Mouse (Mus musculus): Measurements from ENCODE around the gene Mapt. TPM values are rescaled to one million over a fixed set of nuclear protein-coding genes. Genes with fewer than 3 reads are reported as not detected.
A peak's percentile ranks its signal among the peaks of the same experiment; 100 is the strongest.

The Mapt gene
- polyA plus RNA-seq, 1 experiment = 29.1 TPM

DNA sequence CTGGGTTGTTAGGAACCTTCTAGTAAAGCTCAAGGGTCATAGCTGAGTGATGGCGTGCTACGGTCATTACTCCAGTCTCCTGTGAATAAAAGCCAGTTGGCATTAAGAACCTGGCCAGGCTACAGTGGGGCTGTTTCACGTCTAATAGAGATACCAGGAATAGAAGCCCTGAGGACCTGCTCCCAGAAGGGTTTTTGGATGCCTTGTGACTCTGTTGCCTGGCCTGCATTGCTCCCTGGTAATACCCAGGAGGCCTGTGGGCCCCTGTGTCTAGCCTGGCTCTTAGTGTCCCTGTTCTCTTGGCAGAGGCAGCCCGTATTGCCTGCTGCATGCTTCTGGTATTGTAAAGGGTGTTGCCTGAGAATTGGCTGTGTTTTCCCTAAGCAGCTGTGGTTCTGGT lies 75.9 kb downstream of the Mapt start:
- Histone ChIP-seq H3K4me1 (ENCODE audit: control insufficient read depth, insufficient read depth, insufficient read length, low read length) (peaks cover 3% of the 10 kb centered on the region; the same call in 1 of the 2 replicates), H3K27ac (replicated peaks; ENCODE audit: low read depth, low read length) (peak overlapping the region; percentile 71), H3K4me3 (ENCODE audit: insufficient read depth, low read depth, low read length) (no peak overlapping the region)

DNA sequence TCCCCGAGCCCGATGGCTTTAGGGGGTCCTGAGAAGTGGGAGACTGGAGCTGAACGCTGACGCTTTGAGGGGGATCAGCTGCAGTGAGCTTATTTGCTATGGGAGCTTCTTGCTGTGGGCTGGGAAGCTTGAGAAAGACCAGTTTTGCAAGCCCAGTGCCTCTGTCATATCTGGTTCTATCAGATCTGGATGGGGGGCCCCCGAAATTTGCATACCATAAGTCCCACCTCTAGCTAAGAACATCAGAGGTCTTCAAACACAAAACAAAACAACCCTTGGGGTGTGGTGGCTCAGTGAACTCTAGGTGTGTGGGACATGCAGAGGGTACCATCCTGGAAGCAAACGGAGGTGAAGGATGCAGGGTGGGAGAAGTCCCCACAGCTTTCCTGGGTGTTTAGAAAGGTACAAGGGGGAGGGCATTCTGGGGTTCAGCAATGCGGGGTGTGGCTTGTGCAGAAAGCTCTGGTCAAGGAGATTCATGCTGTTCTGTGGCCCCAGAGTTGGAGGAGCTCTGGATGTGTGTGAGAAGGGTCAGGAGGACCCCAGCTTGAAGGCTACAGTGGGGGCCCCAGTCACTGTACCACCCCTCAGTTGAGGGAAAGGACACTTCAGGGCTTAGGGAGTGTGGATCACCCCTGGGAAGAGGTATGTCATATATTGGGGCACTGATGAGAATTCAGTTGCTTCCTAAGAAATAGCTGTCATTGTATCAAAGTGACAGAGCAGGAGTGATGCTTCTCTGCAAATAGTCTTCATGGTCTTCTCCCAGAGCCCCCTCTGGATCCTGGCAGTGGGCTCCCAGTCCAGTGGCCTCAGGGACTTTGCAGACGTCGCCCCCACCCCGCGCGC lies 78.4 kb downstream of the Mapt start:
- no peak overlapping the region for H3K27ac ChIP-seq (replicated peaks; ENCODE audit: low read depth, low read length)
- H3K4me3 ChIP-seq (ENCODE audit: insufficient read depth, low read depth, low read length) = no peak overlapping the region
- peaks cover 3% of the 10 kb centered on the region; the same call in 1 of the 2 replicates for H3K4me1 ChIP-seq (ENCODE audit: control insufficient read depth, insufficient read depth, insufficient read length, low read length)

DNA sequence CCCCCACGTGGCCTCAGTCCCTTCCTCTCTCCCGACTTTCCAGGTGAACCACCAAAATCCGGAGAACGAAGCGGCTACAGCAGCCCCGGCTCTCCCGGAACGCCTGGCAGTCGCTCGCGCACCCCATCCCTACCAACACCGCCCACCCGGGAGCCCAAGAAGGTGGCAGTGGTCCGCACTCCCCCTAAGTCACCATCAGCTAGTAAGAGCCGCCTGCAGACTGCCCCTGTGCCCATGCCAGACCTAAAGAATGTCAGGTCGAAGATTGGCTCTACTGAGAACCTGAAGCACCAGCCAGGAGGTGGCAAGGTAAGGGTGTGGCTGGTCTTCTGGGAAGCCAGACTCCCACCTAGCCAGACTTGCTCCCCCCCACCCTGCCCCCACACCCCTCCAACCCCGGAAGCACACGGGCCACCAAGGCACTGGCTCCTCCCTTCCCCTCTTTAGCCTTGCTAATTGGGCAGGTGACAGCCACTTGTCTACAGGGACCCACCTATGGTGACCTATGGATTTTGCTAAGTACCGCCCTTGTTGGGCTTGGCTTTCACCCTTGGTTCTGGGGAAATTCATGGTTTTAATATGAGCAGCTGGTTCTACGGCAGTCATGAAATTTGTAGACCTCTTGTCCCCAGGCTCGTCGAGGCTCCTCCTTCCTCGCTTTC lies 79.2 kb downstream of the Mapt start:
- H3K27ac ChIP-seq (replicated peaks; ENCODE audit: low read depth, low read length) = no peak overlapping the region
- H3K4me3 ChIP-seq (ENCODE audit: insufficient read depth, low read depth, low read length) = no peak overlapping the region

DNA sequence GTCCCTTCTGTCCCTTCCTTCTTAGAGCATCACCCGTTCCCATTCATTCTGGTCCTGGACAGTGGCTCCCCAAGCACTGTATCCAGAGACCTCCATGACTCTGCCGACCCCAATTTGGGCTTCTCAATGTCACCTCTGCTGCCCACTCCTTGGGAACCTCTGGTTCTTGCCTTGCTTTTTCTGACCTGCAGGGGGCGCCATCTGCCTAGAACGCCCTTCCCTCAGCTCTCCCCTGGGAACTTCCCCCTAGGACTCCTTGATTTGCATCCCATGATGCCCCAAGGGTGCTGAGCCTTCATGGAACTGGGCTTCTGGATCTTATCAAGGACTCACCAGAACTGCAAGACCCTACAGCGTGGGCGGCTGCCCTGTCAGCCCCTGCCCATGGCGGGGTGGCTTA lies 80.5 kb downstream of the Mapt start:
- Histone ChIP-seq H3K4me3 (ENCODE audit: insufficient read depth, low read depth, low read length) (no peak overlapping the region), H3K27ac (replicated peaks; ENCODE audit: low read depth, low read length) (no peak overlapping the region), H3K4me1 (ENCODE audit: control insufficient read depth, insufficient read depth, insufficient read length, low read length) (peaks cover 2% of the 10 kb centered on the region)

More for the DNA sequence above, 79.2 kb downstream of the Mapt start:
- peaks cover 3% of the 10 kb centered on the region; the same call in 1 of the 2 replicates for H3K4me1 ChIP-seq (ENCODE audit: control insufficient read depth, insufficient read depth, insufficient read length, low read length)

DNA sequence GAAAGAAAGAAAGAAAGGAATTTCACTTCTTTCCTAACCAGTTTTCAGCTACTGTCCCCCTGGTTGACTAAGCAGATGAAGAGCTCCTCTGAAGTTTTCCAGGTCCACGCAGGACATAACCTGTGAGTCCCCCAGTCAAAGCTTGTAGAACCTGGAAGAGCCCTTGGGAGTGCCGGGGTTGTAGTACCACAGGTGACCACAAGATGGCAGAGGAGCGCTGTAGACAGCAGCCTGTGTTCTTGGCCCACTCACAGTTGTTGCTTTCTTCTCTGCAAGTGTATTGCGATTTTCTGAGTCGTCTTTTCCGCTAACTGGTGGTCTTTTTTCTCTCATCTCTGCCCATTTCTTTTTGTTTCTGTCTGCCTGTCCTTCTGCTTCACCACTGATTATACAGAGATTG lies 84.5 kb downstream of the Mapt start:
- H3K27ac ChIP-seq (replicated peaks; ENCODE audit: low read depth, low read length) = no peak overlapping the region
- no peak overlapping the region for H3K4me3 ChIP-seq (ENCODE audit: insufficient read depth, low read depth, low read length)
- peaks cover 4% of the 10 kb centered on the region for H3K4me1 ChIP-seq (ENCODE audit: control insufficient read depth, insufficient read depth, insufficient read length, low read length)

DNA sequence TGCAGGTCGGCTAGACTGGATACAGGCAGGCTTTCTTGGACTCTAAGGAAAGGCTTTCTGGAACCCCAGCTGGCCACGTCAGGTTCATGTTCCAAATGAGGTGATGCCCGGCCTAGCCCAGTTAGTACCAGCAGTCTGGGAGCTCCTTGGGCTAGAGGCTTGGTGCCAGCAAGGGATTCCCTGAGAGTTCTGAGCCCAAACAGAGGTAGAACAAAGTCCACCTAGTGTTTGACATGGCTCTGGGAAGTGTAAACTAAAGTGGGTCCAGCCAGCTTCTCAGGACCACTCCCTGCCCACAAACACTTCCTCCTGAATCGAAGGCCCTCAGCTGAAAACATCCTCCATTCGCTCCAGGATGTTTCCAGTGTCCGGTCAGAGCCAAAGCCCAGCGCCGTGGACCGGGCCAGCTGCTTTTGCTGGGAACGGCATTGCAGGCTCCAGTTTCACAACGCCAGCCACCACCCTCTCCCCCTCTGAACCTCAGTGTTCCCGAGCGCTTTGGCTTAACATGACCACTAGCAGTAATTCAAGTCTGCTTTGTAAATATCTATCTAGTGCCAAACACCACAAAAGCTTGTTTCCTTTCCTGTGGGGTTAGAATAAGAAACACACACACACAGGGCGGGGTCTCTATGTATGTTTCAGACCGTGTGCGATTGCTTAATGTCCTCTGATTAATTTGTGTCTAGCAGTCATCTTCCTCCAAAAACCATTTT lies 85.7 kb downstream of the Mapt start:
- H3K27ac ChIP-seq (replicated peaks; ENCODE audit: low read depth, low read length) = peak overlapping the region; percentile 53
- H3K4me3 ChIP-seq (ENCODE audit: insufficient read depth, low read depth, low read length) = no peak overlapping the region; the same call in 1 of the 2 replicates

DNA sequence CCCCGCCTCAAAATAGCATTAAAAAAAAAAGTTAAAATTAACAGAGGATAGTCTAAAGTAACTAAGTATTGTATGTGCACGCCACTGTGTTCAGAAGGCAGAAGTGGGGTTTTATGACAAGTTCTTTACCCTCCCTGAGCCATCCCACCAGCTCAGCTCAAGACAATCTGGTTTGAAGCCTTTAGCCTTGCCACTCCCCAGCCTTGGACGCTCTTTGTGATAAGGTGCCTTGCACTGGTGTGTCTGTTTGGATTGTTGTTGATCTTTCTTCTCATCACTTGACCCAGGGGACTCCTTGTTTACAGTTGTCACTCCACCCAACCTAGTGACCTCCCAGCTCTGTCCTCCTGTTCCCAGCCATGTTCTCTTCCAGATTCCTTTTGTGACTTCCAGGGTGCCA lies 86.4 kb downstream of the Mapt start:
- Histone ChIP-seq H3K27ac (replicated peaks; ENCODE audit: low read depth, low read length) (no peak overlapping the region), H3K4me3 (ENCODE audit: insufficient read depth, low read depth, low read length) (no peak overlapping the region), H3K4me1 (ENCODE audit: control insufficient read depth, insufficient read depth, insufficient read length, low read length) (peaks cover 4% of the 10 kb centered on the region)

More for the DNA sequence above, 85.7 kb downstream of the Mapt start:
- H3K4me1 ChIP-seq (ENCODE audit: control insufficient read depth, insufficient read depth, insufficient read length, low read length) = peaks cover 4% of the 10 kb centered on the region

DNA sequence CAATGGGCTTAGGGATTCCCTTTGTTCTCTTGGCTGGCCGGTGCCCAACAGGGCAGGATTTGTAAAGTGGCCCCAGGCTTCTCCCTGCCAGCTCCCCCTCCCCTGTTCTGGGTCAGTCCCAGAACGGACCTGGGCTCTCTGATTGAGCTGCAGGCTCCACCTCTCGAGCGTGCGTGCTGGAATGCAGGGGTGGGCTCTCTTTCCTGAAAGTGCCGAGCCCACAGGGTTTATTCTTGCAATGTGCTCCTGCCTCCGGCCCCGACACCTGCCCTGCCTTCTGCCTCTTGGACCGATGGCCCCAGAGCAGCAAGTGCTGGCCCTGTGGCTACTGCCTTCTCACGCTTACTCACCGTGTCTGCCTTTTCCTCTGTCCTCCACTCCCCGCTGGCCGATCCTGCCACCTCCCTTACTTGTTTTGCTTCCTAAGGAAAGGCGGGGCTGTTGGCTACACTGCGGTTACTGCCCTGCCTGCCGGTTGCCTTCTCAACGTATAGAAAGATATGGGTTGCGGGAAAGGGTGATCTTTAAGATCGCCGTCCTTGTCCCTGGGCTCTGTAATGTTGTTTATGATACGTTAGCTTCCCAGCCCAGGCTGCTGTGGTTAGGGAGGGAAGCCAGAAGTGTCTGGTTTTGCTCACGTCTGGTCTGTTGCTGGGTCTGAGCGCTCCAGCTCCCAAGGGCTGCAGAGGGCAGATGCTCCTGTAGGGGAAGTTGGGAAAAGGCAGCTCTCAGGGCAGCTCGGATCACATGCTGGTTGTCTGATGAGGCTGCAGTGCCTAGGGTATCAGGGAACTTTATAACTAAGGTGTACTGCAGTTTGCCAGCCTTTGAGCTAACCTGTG lies 88.0 kb downstream of the Mapt start:
- peak overlapping the region; percentile 52 for H3K4me3 ChIP-seq (ENCODE audit: insufficient read depth, low read depth, low read length)
- 0 out of 2 replicates have a peak overlapping the region, but pooled peaks have one; percentile 11 for H3K27ac ChIP-seq (replicated peaks; ENCODE audit: low read depth, low read length)
- peaks cover 4% of the 10 kb centered on the region for H3K4me1 ChIP-seq (ENCODE audit: control insufficient read depth, insufficient read depth, insufficient read length, low read length)

DNA sequence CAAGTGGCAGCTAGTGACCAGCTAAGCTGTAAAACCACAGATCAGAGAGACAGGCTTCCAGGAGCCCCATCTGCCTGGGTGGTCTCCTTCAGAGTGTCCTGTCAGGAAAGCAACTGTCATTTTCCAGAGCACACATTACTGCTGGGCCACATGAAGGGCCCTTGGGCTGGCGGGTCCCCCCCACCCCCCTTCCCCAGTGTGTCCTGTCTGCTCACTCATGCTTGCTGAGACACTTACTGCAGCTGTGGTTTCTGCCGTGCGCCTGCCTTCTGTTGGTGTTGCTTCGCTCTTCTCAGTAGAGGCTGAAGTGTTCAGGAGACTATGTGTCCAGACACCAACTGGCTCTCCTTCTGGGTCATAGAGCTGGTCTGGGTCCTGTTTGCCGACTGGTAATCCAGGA lies 89.3 kb downstream of the Mapt start:
- Histone ChIP-seq H3K4me1 (ENCODE audit: control insufficient read depth, insufficient read depth, insufficient read length, low read length) (peaks cover 4% of the 10 kb centered on the region), H3K27ac (replicated peaks; ENCODE audit: low read depth, low read length) (no peak overlapping the region), H3K4me3 (ENCODE audit: insufficient read depth, low read depth, low read length) (no peak overlapping the region)

DNA sequence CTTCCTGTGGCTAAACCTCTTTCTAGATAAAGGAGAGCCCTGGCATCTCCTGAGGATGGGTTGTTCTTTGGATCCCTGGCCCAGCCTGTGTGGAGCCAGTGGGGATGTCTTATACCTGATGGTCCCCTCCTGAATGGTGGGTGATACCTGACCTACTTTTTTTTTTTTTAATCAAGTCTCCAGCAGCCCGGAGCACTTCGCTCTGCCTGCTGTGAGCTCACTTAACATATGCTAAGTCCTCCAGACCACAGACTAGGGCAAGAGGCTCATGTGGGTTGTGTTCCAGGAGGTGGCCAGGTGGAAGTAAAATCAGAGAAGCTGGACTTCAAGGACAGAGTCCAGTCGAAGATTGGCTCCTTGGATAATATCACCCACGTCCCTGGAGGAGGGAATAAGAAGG lies 91.0 kb downstream of the Mapt start:
- Histone ChIP-seq H3K4me3 (ENCODE audit: insufficient read depth, low read depth, low read length) (no peak overlapping the region), H3K4me1 (ENCODE audit: control insufficient read depth, insufficient read depth, insufficient read length, low read length) (no peaks in the 10 kb centered on the region; the same call in 1 of the 2 replicates), H3K27ac (replicated peaks; ENCODE audit: low read depth, low read length) (no peak overlapping the region)

DNA sequence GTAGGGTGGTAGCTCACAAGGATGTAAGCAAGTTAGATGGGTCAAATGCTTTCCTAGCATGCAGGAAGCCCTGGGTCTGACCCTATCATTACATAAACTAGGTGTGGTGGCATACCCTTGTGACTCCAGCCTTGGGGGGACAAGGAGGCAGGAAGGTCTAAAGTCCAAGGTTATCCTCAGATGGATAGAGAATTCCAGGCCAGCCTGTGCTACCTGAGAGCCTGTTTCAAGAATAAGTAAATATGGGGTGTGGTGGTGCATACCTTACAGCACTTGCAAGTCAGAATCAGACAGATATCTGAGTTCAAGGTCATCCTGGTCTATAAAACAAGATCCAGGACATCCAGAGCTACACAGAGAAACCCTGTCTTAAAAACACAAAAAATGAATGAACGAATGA lies 96.3 kb downstream of the Mapt start:
- Histone ChIP-seq H3K4me3 (ENCODE audit: insufficient read depth, low read depth, low read length) (no peak overlapping the region), H3K27ac (replicated peaks; ENCODE audit: low read depth, low read length) (no peak overlapping the region), H3K4me1 (ENCODE audit: control insufficient read depth, insufficient read depth, insufficient read length, low read length) (no peaks in the 10 kb centered on the region)

DNA sequence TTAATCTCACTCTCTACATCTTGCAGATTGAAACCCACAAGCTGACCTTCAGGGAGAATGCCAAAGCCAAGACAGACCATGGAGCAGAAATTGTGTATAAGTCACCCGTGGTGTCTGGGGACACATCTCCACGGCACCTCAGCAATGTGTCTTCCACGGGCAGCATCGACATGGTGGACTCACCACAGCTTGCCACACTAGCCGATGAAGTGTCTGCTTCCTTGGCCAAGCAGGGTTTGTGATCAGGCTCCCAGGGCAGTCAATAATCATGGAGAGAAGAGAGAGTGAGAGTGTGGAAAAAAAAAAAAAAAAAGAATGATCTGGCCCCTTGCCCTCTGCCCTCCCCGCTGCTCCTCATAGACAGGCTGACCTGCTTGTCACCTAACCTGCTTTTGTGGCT lies 96.8 kb downstream of the Mapt start:
- no peaks in the 10 kb centered on the region for H3K4me1 ChIP-seq (ENCODE audit: control insufficient read depth, insufficient read depth, insufficient read length, low read length)
- H3K27ac ChIP-seq (replicated peaks; ENCODE audit: low read depth, low read length) = no peak overlapping the region
- no peak overlapping the region for H3K4me3 ChIP-seq (ENCODE audit: insufficient read depth, low read depth, low read length)

DNA sequence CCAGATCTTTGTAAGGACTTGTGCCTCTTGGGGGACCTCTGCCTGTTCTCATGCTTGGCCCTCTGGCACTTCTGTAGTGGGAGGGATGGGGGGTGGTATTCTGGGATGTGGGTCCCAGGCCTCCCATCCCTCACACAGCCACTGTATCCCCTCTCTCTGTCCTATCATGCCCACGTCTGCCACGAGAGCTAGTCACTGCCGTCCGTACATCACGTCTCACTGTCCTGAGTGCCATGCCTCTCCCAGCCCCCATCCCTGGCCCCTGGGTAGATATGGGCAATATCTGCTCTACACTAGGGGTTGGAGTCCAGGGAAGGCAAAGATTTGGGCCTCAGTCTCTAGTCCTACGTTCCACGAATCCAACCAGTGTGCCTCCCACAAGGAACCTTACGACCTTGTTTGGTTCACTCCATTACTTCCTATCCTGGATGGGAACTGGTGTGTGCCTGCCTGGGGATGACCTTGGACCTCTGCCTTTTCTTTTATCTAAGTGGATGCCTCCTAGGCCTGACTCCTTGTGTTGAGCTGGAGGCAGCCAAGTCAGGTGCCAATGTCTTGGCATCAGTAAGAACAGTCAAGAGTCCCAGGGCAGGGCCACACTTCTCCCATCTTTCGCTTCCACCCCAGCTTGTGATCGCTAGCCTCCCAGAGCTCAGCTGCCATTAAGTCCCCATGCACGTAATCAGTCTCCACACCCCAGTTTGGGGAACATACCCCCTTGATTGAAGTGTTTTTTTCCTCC lies 98.2 kb downstream of the Mapt start:
- H3K4me3 ChIP-seq (ENCODE audit: insufficient read depth, low read depth, low read length) = no peak overlapping the region
- no peaks in the 10 kb centered on the region for H3K4me1 ChIP-seq (ENCODE audit: control insufficient read depth, insufficient read depth, insufficient read length, low read length)
- H3K27ac ChIP-seq (replicated peaks; ENCODE audit: low read depth, low read length) = no peak overlapping the region

DNA sequence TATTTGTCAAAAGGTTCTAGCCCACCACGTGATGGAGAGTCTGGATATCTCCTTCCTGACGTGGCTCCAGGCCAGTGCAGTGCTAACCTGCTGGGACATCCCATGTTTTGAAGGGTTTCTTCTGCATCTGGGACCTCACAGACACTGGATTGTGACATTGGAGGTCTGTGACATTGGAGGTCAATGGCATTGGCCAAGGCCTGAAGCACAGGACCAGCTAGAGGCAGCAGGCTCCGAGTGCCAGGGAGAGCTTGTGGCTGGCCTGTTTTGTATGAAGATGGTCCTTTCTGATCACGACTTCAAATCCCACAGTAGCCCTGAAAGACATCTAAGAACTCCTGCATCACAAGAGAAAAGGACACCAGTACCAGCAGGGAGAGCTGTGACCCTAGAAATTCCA lies 99.0 kb downstream of the Mapt start:
- Histone ChIP-seq H3K4me3 (ENCODE audit: insufficient read depth, low read depth, low read length) (no peak overlapping the region), H3K27ac (replicated peaks; ENCODE audit: low read depth, low read length) (no peak overlapping the region), H3K4me1 (ENCODE audit: control insufficient read depth, insufficient read depth, insufficient read length, low read length) (no peaks in the 10 kb centered on the region)

All from brown adipose tissue, adult 24 weeks (tissue).